Mouse (Mus musculus) megakaryocyte, embryonic 14.5 days (primary cell): ENCODE measurements at regions not wholly inside any gene's neighbourhood (a gene's known extent, or its start where the extent isn't known, plus 50 kb on each side); places are given as distances from the start of the nearest gene placed in this dataset.
A peak's percentile ranks its signal among the peaks of the same experiment; 100 is the strongest.

Source experiments
- H3K27me3 ChIP-seq: replicated peaks from 2 replicates; pipeline ENCODE3; 2012; ENCODE audit warnings: inconsistent platforms
- H3K36me3 ChIP-seq: replicated peaks from 2 replicates; pipeline ENCODE3; 2012; ENCODE audit warnings: low read length, inconsistent platforms, mixed read lengths
- H3K4me1 ChIP-seq: 2 replicates; pipeline ENCODE4 v1.6.1; 2012; ENCODE audit warnings: inconsistent platforms
- H3K4me3 ChIP-seq: replicated peaks from 2 replicates; pipeline ENCODE3; 2012; ENCODE audit warnings: moderate library complexity, mild to moderate bottlenecking, inconsistent platforms
- H3K9me3 ChIP-seq: 2 replicates; pipeline ENCODE4 v1.6.1; 2012; ENCODE audit warnings: inconsistent platforms
- FLI1 ChIP-seq: IDR thresholded peaks from 2 replicates; pipeline ENCODE4 v1.6.1; 2012; ENCODE audit warnings: low read length, inconsistent platforms, mixed read lengths
- GATA1 ChIP-seq: IDR thresholded peaks from 3 replicates; pipeline ENCODE4 v1.6.1; 2012; ENCODE audit warnings: mixed read lengths, low read length, inconsistent platforms, borderline replicate concordance

DNA sequence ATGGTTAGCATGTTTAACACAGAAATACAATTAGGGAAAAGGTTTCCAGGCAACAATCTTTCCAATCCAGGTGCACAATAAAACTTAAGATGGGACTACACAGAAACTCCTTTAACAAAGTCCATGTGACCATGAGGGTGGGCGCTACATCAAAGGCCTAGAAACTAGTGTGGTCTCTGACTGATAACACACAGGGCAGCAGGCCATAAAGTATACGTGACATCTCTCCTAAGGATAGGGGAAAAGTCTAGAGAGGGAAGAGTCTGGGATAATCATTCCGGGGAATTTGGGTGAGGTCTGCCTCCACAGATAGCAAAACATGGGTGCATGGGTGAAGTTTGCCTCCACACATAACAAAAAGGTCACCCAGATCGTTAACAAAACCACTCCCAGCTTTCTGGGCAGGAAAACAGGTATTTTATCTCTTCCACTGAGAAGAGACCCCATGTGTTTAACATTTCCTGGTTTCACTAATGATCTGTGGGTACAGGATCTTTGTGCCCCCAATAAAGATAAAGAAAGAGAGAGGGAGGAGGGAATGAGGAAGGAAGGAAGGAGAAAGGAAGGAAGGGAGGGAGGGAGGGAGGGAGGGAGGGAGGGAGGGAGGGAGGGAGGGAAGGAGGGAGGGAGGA, 402.0 kb upstream of the Gm10131 start:
- no peak overlapping the region for H3K4me3 ChIP-seq
- TF ChIP-seq GATA1 (no peak), FLI1 (no peak)
- H3K36me3 ChIP-seq, result no peaks in the 10 kb centered on the region
- peaks cover 12% of the 10 kb centered on the region; the same call in 1 of the 2 replicates for H3K9me3 ChIP-seq
- no peaks in the 10 kb centered on the region for H3K27me3 ChIP-seq
- peaks cover 5% of the 10 kb centered on the region; the same call in 1 of the 2 replicates for H3K4me1 ChIP-seq

DNA sequence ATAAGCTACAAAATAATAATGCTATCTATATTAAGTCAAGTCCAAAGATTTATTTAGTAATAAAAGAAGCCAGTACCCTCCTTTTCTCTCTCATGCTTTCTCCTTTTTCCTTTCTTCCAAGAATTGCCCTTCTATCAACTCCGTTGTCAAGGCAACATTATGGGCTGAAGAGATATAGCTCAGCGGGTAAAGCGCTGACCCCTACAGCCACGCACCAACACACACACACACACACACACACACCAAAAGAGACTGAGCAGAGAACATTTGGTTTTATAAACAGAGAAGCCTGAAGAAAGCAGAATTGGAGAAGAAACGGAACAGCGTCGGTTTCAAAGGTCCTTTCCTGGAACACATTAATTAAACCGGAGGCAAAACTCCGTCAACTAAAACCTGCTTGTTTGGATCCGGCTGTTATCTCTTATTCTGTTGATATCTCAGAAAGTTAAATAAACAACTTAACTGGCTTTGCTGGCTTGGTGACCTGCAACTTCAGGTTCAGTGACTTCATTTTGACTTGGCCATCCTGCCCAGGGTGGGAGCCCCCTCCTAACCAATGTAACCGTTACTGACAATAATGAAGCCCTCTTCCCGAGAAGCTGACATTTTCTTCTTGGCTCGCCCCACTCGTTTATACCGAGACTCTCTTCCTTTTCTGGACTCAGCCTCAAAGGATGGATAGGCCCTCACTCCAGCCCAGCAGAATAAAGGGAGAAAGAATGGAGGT, 394.5 kb upstream of the Gm10131 start:
- TF ChIP-seq GATA1 (no peak), FLI1 (no peak)
- peaks cover 26% of the 10 kb centered on the region for H3K4me1 ChIP-seq
- peaks cover 26% of the 10 kb centered on the region; the same call in 1 of the 2 replicates for H3K9me3 ChIP-seq
- no peaks in the 10 kb centered on the region for H3K36me3 ChIP-seq
- H3K4me3 ChIP-seq, result no peak overlapping the region
- H3K27me3 ChIP-seq, result peaks cover 4% of the 10 kb centered on the region

DNA sequence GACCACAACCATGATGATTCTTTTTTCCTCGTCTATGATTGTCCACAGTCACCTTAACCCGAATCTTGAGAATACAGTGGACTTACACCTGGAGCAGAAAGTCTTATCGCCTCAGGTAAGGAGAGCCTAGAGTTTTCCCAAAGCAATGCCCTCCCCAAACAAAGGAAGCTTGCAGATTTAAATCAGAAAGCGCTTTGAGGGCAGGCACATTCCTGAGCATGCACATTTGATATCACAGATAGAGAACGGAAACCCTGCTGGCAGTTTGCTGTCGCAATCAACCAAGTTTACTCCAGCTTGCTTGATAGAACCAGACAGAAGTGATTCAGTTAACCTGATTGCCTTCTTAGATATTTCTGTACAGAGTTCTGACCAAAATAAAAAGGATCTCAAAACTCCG, 393.6 kb upstream of the Gm10131 start:
- Histone ChIP-seq H3K9me3 (peaks cover 26% of the 10 kb centered on the region; the same call in 1 of the 2 replicates), H3K36me3 (no peaks in the 10 kb centered on the region), H3K4me3 (no peak overlapping the region), H3K4me1 (peaks cover 26% of the 10 kb centered on the region), H3K27me3 (peaks cover 4% of the 10 kb centered on the region)
- no peak for TF ChIP-seq GATA1
- TF ChIP-seq FLI1, result no peak

DNA sequence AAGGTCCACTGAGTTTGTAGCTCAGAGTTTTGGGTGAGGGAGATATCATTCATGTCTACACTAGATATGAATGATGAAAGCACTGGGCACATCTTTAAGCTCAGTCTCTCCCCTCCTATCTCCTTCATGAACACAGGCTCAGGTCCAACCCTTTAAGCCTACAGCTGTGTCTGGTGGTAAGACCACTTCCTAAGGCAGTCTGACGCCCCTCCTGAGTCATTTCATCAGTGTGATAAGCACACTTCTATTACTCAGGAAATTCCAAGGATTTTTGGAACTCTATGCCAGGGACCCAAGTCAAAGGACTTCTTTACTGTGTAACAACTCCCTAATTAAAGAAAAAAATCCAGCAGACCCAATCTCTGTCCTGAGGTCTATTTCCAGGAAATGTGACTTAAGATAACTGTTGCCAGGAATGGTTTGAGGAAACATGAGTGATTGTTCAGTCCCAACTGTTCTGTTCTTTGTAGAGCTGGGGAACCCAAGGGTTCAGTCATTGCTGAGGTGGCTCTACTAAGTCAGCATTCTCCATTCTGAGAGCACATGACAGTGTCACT, 391.1 kb upstream of the Gm10131 start:
- no peaks in the 10 kb centered on the region for H3K36me3 ChIP-seq
- peaks cover 4% of the 10 kb centered on the region for H3K27me3 ChIP-seq
- H3K4me3 ChIP-seq, result peak overlapping the region; percentile 28
- peaks cover 24% of the 10 kb centered on the region for H3K4me1 ChIP-seq
- H3K9me3 ChIP-seq, result peaks cover 8% of the 10 kb centered on the region; the same call in 1 of the 2 replicates
- no peak for TF ChIP-seq FLI1
- no peak for TF ChIP-seq GATA1

DNA sequence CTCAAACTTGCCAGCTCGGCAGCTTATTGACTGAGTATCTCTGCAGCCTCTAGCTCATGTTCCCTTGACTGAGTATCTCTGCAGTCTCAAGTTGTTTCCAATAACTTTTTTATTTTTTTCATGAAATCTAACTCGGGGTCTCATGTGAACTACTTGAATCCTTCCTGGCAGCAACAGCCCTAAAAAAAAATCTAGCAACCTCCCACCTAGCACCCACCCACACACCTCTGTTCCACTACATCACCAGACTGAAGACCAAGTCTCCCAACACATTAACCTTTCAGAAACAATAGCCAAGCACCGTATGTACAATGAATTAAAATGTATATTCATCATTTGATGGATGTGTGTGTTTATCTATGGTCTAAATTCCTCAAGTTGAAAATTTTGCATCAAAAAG, 387.7 kb upstream of the Gm10131 start:
- no peak for TF ChIP-seq GATA1
- TF ChIP-seq FLI1, result no peak
- Histone ChIP-seq H3K27me3 (peaks cover 18% of the 10 kb centered on the region), H3K9me3 (peaks cover 7% of the 10 kb centered on the region; the same call in 1 of the 2 replicates), H3K36me3 (no peaks in the 10 kb centered on the region), H3K4me1 (peaks cover 29% of the 10 kb centered on the region), H3K4me3 (no peak overlapping the region)

DNA sequence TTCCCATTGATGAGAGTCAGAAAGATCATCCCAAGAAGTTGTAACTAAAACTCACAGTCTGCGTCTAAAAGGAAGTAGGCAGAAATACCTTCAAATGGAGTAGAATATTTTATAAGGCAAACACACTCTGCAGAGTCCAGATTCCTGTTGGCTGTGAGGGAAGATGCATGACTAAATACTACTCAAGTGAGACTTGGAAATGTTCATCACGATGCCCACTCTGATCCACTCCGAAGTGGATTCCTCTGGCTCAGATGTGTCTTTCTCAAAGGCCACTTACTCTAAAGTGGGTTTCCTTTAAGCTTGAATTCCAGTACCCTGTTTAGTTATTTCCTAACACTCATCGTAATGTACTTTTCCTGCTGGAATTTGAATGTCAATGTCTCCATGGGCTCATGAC, 385.2 kb upstream of the Gm10131 start:
- H3K9me3 ChIP-seq, result no peaks in the 10 kb centered on the region
- TF ChIP-seq GATA1, result no peak
- no peak for TF ChIP-seq FLI1
- no peak overlapping the region for H3K4me3 ChIP-seq
- H3K36me3 ChIP-seq, result no peaks in the 10 kb centered on the region
- peaks cover 18% of the 10 kb centered on the region for H3K27me3 ChIP-seq
- H3K4me1 ChIP-seq, result peaks cover 15% of the 10 kb centered on the region

DNA sequence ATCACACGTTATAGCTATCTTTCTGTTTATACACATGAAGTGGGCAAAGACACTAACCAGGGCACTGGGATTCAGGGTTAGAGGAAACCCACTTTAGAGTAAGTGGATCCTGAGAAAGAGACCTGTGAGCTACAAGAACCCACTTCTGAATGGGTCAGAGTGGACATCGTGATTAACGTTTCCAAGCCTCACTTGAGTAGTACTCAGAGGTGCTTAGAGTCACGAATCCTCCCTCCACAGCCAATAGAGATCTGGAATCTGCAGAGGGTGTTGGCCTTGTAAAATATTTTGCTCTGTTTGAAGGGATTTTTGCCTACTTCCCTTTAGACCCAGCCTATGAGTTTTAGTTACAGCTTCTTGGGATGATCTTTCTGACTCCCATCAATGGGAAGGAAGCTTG, 384.4 kb upstream of the Gm10131 start:
- Histone ChIP-seq H3K4me3 (no peak overlapping the region), H3K9me3 (no peaks in the 10 kb centered on the region), H3K36me3 (no peaks in the 10 kb centered on the region), H3K4me1 (peaks cover 13% of the 10 kb centered on the region; the same call in 1 of the 2 replicates), H3K27me3 (peaks cover 16% of the 10 kb centered on the region)
- TF ChIP-seq GATA1, result no peak
- no peak for TF ChIP-seq FLI1

DNA sequence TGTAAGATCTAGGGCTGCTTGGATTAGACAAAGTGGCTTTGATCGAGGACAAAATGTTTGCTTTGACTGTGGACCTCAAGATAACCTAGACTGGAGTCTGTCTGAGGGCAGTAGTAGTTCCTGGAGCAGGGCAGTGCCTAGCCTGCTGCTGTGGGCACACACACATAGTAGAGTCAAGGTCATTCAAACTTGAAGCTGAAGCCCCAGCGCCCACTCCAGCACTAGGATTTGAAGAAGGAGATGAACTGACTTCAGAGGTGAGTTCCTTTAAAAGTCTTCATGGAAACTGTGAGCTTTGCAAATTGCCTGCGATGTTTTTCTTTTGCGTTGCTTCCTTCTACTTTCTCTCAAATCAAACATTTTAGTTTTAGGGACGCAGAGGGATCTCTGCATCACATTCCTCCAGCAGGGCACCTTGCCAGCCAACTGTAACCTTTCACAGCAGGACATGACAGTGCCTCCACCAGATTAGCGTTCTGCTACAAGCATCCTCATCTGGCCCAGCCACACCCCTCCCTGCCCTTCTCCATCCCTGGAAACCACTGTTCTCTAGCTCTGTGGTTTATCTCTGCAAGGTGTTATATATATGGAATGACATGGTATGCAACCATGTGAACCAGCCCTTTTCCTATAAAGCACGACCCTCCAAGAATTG, 377.3 kb upstream of the Gm10131 start:
- TF ChIP-seq FLI1 (no peak), GATA1 (no peak)
- Histone ChIP-seq H3K4me1 (peaks cover 31% of the 10 kb centered on the region), H3K4me3 (no peak overlapping the region), H3K27me3 (peaks cover 2% of the 10 kb centered on the region), H3K36me3 (no peaks in the 10 kb centered on the region), H3K9me3 (no peaks in the 10 kb centered on the region)

DNA sequence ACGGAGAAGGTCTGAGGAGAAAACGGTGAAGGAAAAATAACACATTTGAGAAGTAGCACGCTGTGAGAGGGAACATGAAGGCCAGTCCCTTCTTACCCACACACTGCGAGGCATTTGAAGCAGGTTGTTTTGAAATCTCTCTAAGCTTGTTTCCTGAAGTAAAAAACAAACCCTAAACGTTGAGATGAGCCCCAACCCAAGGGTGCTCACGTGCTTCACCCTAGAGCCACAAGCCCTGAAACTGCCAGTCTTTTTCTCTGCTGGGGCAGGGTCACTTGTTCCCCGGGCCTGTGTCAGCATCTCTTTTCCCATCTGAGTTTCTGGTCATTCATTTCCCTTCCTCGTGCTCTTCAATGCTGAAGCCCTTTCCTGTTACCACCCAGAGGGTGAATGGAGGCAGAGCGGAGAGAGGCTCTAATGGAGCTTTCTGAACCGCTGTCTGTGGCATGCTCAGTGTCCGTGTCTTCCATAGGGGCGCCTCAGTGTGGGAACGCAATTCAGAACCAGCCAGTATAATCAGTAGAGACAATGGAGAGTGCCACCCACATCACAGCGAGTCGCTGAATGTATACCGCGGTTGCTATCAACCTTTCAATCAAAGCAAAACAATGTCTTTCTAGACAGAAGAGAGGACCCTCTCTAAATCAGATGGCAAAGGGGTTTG, 375.0 kb upstream of the Gm10131 start:
- H3K27me3 ChIP-seq, result peaks cover 8% of the 10 kb centered on the region
- H3K4me3 ChIP-seq, result no peak overlapping the region
- no peaks in the 10 kb centered on the region for H3K36me3 ChIP-seq
- H3K4me1 ChIP-seq, result peaks cover 31% of the 10 kb centered on the region
- TF ChIP-seq GATA1 (no peak), FLI1 (no peak)
- H3K9me3 ChIP-seq, result no peaks in the 10 kb centered on the region
